Mouse (Mus musculus) megakaryocyte progenitor cell, adult 5-6 weeks (primary cell): ENCODE data around the gene Fkbp7. TPM values are rescaled to one million over a fixed set of nuclear protein-coding genes. Genes with fewer than 3 reads are reported as not detected.

ENCODE experiments used
- total RNA-seq, 2 experiments: library from RNA; stranded (forward) in 1 of 2; stranded (reverse) in 1 of 2; fragments of 157-497, 149-512 nt in 1 of 2; fragments of 200-1000 nt in 1 of 2; gene quantifications; 2 replicates each; pipeline versions ENCODE4 v1.2.3 to v1.2.4; 2015 to 2017

Fkbp7 gene
- total RNA-seq, 2 experiments from 2014 or later = 12.2 to 18.5 TPM

Other genes starting within 250 kb of the Fkbp7 start
- 35.2 and 43.9 TPM in 2 replicates for gene Prkra, start 25.1 kb downstream of the Fkbp7 start, total RNA-seq (2015)
- gene Prkra, start 25.1 kb downstream of the Fkbp7 start, total RNA-seq (2017) = 11.3 and 15.2 TPM in 2 replicates
- 0.37 and 0.81 TPM in 2 replicates for gene Pjvk, start 24.6 kb downstream of the Fkbp7 start, total RNA-seq (2015)
- gene Pjvk, start 24.6 kb downstream of the Fkbp7 start, total RNA-seq (2017) = not detected in 2 replicates
- 28.2 and 36.1 TPM in 2 replicates for gene Plekha3, start 2.2 kb upstream of the Fkbp7 start, total RNA-seq (2015)
- 17.5 and 25.6 TPM in 2 replicates for gene Plekha3, start 2.2 kb upstream of the Fkbp7 start, total RNA-seq (2017)